Mouse (Mus musculus): ENCODE data around the gene Slc1a3. TPM values are rescaled to one million over a fixed set of nuclear protein-coding genes. Genes with fewer than 3 reads are reported as not detected.

Slc1a3 gene
- polyA plus RNA-seq, 1 experiment from 2014 or later: 256 TPM

GRCm38 (mm10) chr15:8616290-8616689 lies 94.3 kb downstream of the Slc1a3 start:
- no peaks in the 10 kb centered on the region for H3K27me3 ChIP-seq (replicated peaks; ENCODE audit: control insufficient read depth, insufficient read depth, low read length)
- WGBS: 78% methylated on average over 12 of the region's 12 CpGs
- no peak overlapping the region for H3K27ac ChIP-seq (ENCODE audit: low read depth, low read length)
- no peak overlapping the region for H3K4me3 ChIP-seq (ENCODE audit: low read length)
- no peak overlapping the region for H3K4me2 ChIP-seq (ENCODE audit: low read length)
- no peak for ATAC-seq
- H3K4me1 ChIP-seq (ENCODE audit: control insufficient read depth, insufficient read depth, low read depth, low read length): no peaks in the 10 kb centered on the region; the same call in 1 of the 2 replicates
- no peaks in the 10 kb centered on the region for H3K36me3 ChIP-seq (ENCODE audit: control insufficient read depth, insufficient read depth, low read length)
- H3K9me3 ChIP-seq (ENCODE audit: control insufficient read depth, low read length): no peaks in the 10 kb centered on the region
- no peak overlapping the region for H3K9ac ChIP-seq (ENCODE audit: low read depth, low read length)

GRCm38 (mm10) chr15:8615511-8616224 lies 94.9 kb downstream of the Slc1a3 start:
- no peaks in the 10 kb centered on the region; the same call in 1 of the 2 replicates for H3K4me1 ChIP-seq (ENCODE audit: control insufficient read depth, insufficient read depth, low read depth, low read length)
- no peak overlapping the region for H3K9ac ChIP-seq (ENCODE audit: low read depth, low read length)
- H3K36me3 ChIP-seq (ENCODE audit: control insufficient read depth, insufficient read depth, low read length): no peaks in the 10 kb centered on the region
- no peak overlapping the region for H3K4me3 ChIP-seq (ENCODE audit: low read length)
- H3K27ac ChIP-seq (ENCODE audit: low read depth, low read length): no peak overlapping the region
- no peak for ATAC-seq
- no peaks in the 10 kb centered on the region for H3K9me3 ChIP-seq (ENCODE audit: control insufficient read depth, low read length)
- no peak overlapping the region for H3K4me2 ChIP-seq (ENCODE audit: low read length)
- WGBS: 75% methylated on average over 11 of the region's 11 CpGs
- no peaks in the 10 kb centered on the region for H3K27me3 ChIP-seq (replicated peaks; ENCODE audit: control insufficient read depth, insufficient read depth, low read length)

GRCm38 (mm10) chr15:8614701-8615100 lies 95.9 kb downstream of the Slc1a3 start:
- H3K4me2 ChIP-seq (ENCODE audit: low read length): no peak overlapping the region
- H3K36me3 ChIP-seq (ENCODE audit: control insufficient read depth, insufficient read depth, low read length): no peaks in the 10 kb centered on the region
- H3K4me1 ChIP-seq (ENCODE audit: control insufficient read depth, insufficient read depth, low read depth, low read length): no peaks in the 10 kb centered on the region; the same call in 1 of the 2 replicates
- no peak overlapping the region for H3K4me3 ChIP-seq (ENCODE audit: low read length)
- no peak overlapping the region for H3K9ac ChIP-seq (ENCODE audit: low read depth, low read length)
- H3K27ac ChIP-seq (ENCODE audit: low read depth, low read length): no peak overlapping the region
- no peaks in the 10 kb centered on the region for H3K27me3 ChIP-seq (replicated peaks; ENCODE audit: control insufficient read depth, insufficient read depth, low read length)
- 85% methylated on average over 5 of the region's 5 CpGs for WGBS
- no peaks in the 10 kb centered on the region for H3K9me3 ChIP-seq (ENCODE audit: control insufficient read depth, low read length)
- ATAC-seq: no peak

GRCm38 (mm10) chr15:8605538-8606188 lies 104.9 kb downstream of the Slc1a3 start:
- Histone ChIP-seq H3K4me3 (ENCODE audit: low read length) (no peak overlapping the region), H3K36me3 (ENCODE audit: control insufficient read depth, insufficient read depth, low read length) (no peaks in the 10 kb centered on the region), H3K4me2 (ENCODE audit: low read length) (no peak overlapping the region), H3K27ac (ENCODE audit: low read depth, low read length) (no peak overlapping the region), H3K4me1 (ENCODE audit: control insufficient read depth, insufficient read depth, low read depth, low read length) (no peaks in the 10 kb centered on the region), H3K9ac (ENCODE audit: low read depth, low read length) (no peak overlapping the region), H3K27me3 (replicated peaks; ENCODE audit: control insufficient read depth, insufficient read depth, low read length) (no peaks in the 10 kb centered on the region), H3K9me3 (ENCODE audit: control insufficient read depth, low read length) (no peaks in the 10 kb centered on the region)
- ATAC-seq: peak; percentile 56; the same call in 1 of the 2 replicates
- WGBS: 60% methylated on average over 6 of the region's 6 CpGs

GRCm38 (mm10) chr15:8602362-8602761 lies 108.2 kb downstream of the Slc1a3 start:
- Histone ChIP-seq H3K9ac (ENCODE audit: low read depth, low read length) (no peak overlapping the region), H3K27me3 (replicated peaks; ENCODE audit: control insufficient read depth, insufficient read depth, low read length) (no peaks in the 10 kb centered on the region), H3K27ac (ENCODE audit: low read depth, low read length) (no peak overlapping the region), H3K36me3 (ENCODE audit: control insufficient read depth, insufficient read depth, low read length) (no peaks in the 10 kb centered on the region), H3K4me2 (ENCODE audit: low read length) (no peak overlapping the region), H3K9me3 (ENCODE audit: control insufficient read depth, low read length) (no peaks in the 10 kb centered on the region), H3K4me1 (ENCODE audit: control insufficient read depth, insufficient read depth, low read depth, low read length) (no peaks in the 10 kb centered on the region), H3K4me3 (ENCODE audit: low read length) (no peak overlapping the region)
- WGBS: 86% methylated on average over 6 of the region's 6 CpGs
- no peak for ATAC-seq

GRCm38 (mm10) chr15:8601312-8602146 lies 109.0 kb downstream of the Slc1a3 start:
- no peak overlapping the region for H3K9ac ChIP-seq (ENCODE audit: low read depth, low read length)
- no peaks in the 10 kb centered on the region for H3K36me3 ChIP-seq (ENCODE audit: control insufficient read depth, insufficient read depth, low read length)
- no peaks in the 10 kb centered on the region for H3K9me3 ChIP-seq (ENCODE audit: control insufficient read depth, low read length)
- H3K27me3 ChIP-seq (replicated peaks; ENCODE audit: control insufficient read depth, insufficient read depth, low read length): no peaks in the 10 kb centered on the region
- ATAC-seq: 0 out of 2 replicates have a peak, but pooled peaks have one; percentile 52
- H3K27ac ChIP-seq (ENCODE audit: low read depth, low read length): no peak overlapping the region
- no peak overlapping the region for H3K4me3 ChIP-seq (ENCODE audit: low read length)
- H3K4me1 ChIP-seq (ENCODE audit: control insufficient read depth, insufficient read depth, low read depth, low read length): no peaks in the 10 kb centered on the region
- H3K4me2 ChIP-seq (ENCODE audit: low read length): no peak overlapping the region
- 69% methylated on average over 13 of the region's 13 CpGs for WGBS

GRCm38 (mm10) chr15:8596375-8596900 lies 114.1 kb downstream of the Slc1a3 start:
- ATAC-seq: no peak
- Histone ChIP-seq H3K27me3 (replicated peaks; ENCODE audit: control insufficient read depth, insufficient read depth, low read length) (no peaks in the 10 kb centered on the region), H3K9ac (ENCODE audit: low read depth, low read length) (no peak overlapping the region), H3K27ac (ENCODE audit: low read depth, low read length) (no peak overlapping the region), H3K36me3 (ENCODE audit: control insufficient read depth, insufficient read depth, low read length) (no peaks in the 10 kb centered on the region), H3K4me2 (ENCODE audit: low read length) (no peak overlapping the region), H3K4me3 (ENCODE audit: low read length) (no peak overlapping the region), H3K4me1 (ENCODE audit: control insufficient read depth, insufficient read depth, low read depth, low read length) (no peaks in the 10 kb centered on the region), H3K9me3 (ENCODE audit: control insufficient read depth, low read length) (no peaks in the 10 kb centered on the region)
- 81% methylated on average over 8 of the region's 8 CpGs for WGBS

GRCm38 (mm10) chr15:8595226-8595625 lies 115.3 kb downstream of the Slc1a3 start:
- H3K36me3 ChIP-seq (ENCODE audit: control insufficient read depth, insufficient read depth, low read length): no peaks in the 10 kb centered on the region

More at GRCm38 (mm10) chr15:8595226-8595625, 115.3 kb downstream of the Slc1a3 start:
- no peaks in the 10 kb centered on the region for H3K9me3 ChIP-seq (ENCODE audit: control insufficient read depth, low read length)
- no peaks in the 10 kb centered on the region for H3K4me1 ChIP-seq (ENCODE audit: control insufficient read depth, insufficient read depth, low read depth, low read length)
- no peak for ATAC-seq
- no peak overlapping the region for H3K9ac ChIP-seq (ENCODE audit: low read depth, low read length)
- no peak overlapping the region for H3K27ac ChIP-seq (ENCODE audit: low read depth, low read length)
- H3K4me2 ChIP-seq (ENCODE audit: low read length): no peak overlapping the region
- WGBS: 87% methylated on average over 12 of the region's 12 CpGs
- no peak overlapping the region for H3K4me3 ChIP-seq (ENCODE audit: low read length)
- no peaks in the 10 kb centered on the region for H3K27me3 ChIP-seq (replicated peaks; ENCODE audit: control insufficient read depth, insufficient read depth, low read length)

Data from hindbrain, embryonic 16.5 days (tissue).